Mouse (Mus musculus): ENCODE results near the gene Amy2a4.
"Not testable (repeated sequence)": the region's sequence is repeated elsewhere in the genome, so short reads cannot be mapped to it uniquely, and the experiment has no call there.

Gene Amy2a4

GRCm38 (mm10) chr3:113291349-113291748 lies at the start of gene Amy2a4:
TSS of gene Amy2a4 (minus strand) at chr3:113291449.
- DNase-seq: not testable (repeated sequence)

GRCm38 (mm10) chr3:113323952-113324351 lies 32.7 kb upstream of the Amy2a4 start, which contains the start of gene Amy2a3:
TSS of gene Amy2a3 (minus strand) at chr3:113324052.
- not testable (repeated sequence) for DNase-seq

GRCm38 (mm10) chr3:113312937-113313336 lies 21.7 kb upstream of the Amy2a4 start:
- DNase-seq: not testable (repeated sequence)

- not testable (repeated sequence) for DNase-seq
Measured at GRCm38 (mm10) chr3:113280285-113280684, 11.0 kb downstream of the Amy2a4 start.

GRCm38 (mm10) chr3:113279586-113279985 lies 11.7 kb downstream of the Amy2a4 start:
- DNase-seq: not testable (repeated sequence)

- DNase-seq: not testable (repeated sequence)
Measured at GRCm38 (mm10) chr3:113258737-113259136, 32.5 kb downstream of the Amy2a4 start, which contains the start of gene Amy2a5. TSS of gene Amy2a5 (minus strand) at chr3:113258837.

Measured in lung, postnatal 36 days (tissue).